Mouse (Mus musculus): ENCODE results near the gene Mmp23.

Mmp23 gene

DNA sequence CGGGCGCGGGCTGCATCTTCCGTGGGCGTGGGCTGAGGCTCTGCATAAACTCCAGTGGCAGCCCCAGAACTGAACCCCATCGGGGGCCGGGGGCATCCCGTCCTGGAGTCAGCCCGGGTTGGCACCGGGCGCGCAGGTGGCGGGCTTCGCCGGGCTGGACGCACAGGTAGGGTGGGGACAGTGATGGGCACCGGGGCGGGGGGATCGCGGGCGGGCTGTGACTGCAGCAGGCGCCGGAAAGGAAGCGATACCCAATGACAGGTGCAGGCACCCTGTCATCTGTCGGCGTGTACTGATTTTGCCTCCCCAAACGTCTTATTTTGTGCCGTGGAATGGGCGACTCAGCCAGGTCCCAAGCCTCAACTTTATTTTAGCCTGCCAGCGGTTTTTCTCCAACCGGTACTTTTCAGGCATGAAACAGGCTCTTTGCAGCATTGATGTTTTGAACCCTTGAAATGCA, 51.2 kb downstream of the Mmp23 start:
- in situ Hi-C loops (cut with MboI, MseI): no loop called here

DNA sequence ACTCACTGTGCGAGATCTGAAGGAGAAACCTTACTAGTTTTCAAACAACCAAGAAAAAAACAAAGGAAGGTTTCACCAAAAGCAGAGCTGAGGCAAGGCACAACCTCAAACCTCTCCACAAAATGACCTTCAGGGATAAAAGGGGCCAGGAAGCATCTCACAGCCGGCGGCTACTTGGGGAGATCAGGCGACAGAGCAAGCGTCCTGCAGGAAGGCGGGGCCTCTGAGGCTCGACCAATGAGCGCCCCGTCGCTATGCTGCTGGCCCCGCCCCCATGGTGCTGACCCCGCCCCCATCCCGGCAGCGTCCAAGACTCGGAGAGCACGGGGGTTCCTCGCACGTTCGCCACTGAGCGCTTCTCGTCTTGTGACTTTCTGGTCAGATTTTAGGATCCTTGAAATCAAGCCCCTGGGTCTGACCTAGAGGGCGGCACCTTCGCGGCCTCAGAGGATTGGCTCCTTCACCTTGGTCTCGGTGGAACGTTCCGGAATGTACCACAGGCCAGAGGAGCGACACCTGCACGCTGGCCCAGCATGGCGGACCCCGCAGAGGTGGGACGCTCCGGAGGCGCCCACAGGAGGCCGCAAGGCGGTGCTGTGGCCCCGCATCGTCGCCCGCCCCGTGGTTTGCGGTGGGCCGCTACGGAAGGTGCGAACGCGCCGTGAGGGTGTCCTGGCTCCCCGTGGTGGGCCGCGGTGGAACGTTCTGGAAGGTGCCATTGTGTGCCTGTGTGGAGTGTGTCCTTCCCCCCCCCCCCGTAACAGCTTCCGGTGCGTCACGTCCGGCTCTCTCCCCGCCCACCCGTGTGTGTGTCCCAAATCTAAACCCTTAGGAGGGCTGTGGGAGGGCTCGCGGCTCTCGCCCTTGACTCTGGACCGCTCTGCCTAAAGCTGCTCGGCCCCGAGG, 51.8 kb downstream of the Mmp23 start, which contains the start of gene Slc35e2:
Slc35e2 (plus strand) TSS at position 326 of the 906 bp plus-strand sequence.
- in situ Hi-C loops (cut with MboI, MseI): no loop called here
